Mouse (Mus musculus) heart, embryonic 13.5 days (tissue): Measurements from ENCODE around the gene Stx5a. TPM values are rescaled to one million over a fixed set of nuclear protein-coding genes. Genes with fewer than 3 reads are reported as not detected.
A peak's percentile ranks its signal among the peaks of the same experiment; 100 is the strongest.

Experiments
- ATAC-seq: fragments of 200-750 bp; cut with Nextera tagmentation; 2 replicates; pipeline ENCODE4 v1.8.0; 2017; ENCODE audit warnings: moderate TSS enrichment; ENCODE audit not compliant: insufficient number of reproducible peaks, low FRiP score, low TSS enrichment; ENCODE audit errors: extremely low read depth
- H3K27ac ChIP-seq: fragments of 300-500 bp; sonication (generic); replicated peaks from 2 replicates; pipeline ENCODE4 v1.5.1; 2015; ENCODE audit warnings: moderate library complexity, mild to moderate bottlenecking, inconsistent platforms
- H3K27me3 ChIP-seq: fragments of 300-500 bp; sonication (generic); replicated peaks from 2 replicates; pipeline ENCODE4 v1.6.1; 2015; ENCODE audit warnings: mild to moderate bottlenecking, inconsistent platforms
- H3K36me3 ChIP-seq: fragments of 300-500 bp; sonication (generic); 2 replicates; pipeline ENCODE4 v1.6.1; 2015; ENCODE audit warnings: mild to moderate bottlenecking, inconsistent platforms
- H3K4me1 ChIP-seq: fragments of 300-500 bp; sonication (generic); 2 replicates; pipeline ENCODE4 v1.6.1; 2015; ENCODE audit warnings: inconsistent platforms
- H3K4me2 ChIP-seq: fragments of 300-500 bp; sonication (generic); 2 replicates; pipeline ENCODE4 v1.6.1; 2015; ENCODE audit warnings: inconsistent platforms, mild to moderate bottlenecking, moderate library complexity
- H3K4me3 ChIP-seq: fragments of 300-500 bp; sonication (generic); 2 replicates; pipeline ENCODE4 v1.5.1; 2015; ENCODE audit warnings: moderate library complexity, mild to moderate bottlenecking, inconsistent platforms
- H3K9ac ChIP-seq: fragments of 300-500 bp; sonication (generic); 2 replicates; pipeline ENCODE4 v1.6.1; 2015; ENCODE audit warnings: inconsistent platforms, mild to moderate bottlenecking, moderate library complexity
- H3K9me3 ChIP-seq: fragments of 300-500 bp; sonication (generic); 2 replicates; pipeline ENCODE4 v1.6.1; 2016; ENCODE audit warnings: inconsistent platforms
- WGBS: fragments of 180-500 bp; shearing (Covaris S2); methylation state at CpG from one replicate; pipeline ENCODE4 v1.1.7; 2015; ENCODE audit warnings: mixed read lengths; 5-methylcytosine and 5-hydroxymethylcytosine counted together
- polyA plus RNA-seq: library from polyadenylated mRNA; unstranded; fragments of >200 nt; fragmentation: Nextera tagmentation; extraction: Ambion mirVana; gene quantifications from 2 replicates; pipeline ENCODE4 v1.2.1, GENCODE M21; 2015

The Stx5a gene
- polyA plus RNA-seq, 1 experiment from 2014 or later = 81.1 TPM

DNA sequence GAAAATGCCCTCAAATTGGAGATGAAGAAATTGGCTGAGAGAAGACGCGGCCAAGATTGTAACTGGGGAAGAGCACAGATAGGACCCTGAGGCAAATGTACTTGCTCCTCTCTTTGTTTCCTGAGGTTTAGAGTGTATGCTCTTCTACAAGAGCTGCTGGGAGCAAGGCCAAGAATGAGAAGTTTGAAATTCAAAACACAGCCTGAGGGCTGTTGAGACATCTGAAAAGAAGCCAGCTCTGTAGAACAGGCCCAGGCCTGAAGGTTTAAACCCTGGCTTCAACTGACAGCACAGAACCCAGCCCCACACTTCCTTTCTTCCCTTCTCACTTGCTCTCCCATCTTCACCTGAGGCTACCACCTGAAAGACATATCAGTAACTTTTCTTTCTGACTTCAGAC, 31.2 kb upstream of the Stx5a start:
- Histone ChIP-seq H3K4me2 (peak overlapping the region; percentile 86), H3K27ac (peak overlapping the region; percentile 29; the same call in 1 of the 2 replicates)

DNA sequence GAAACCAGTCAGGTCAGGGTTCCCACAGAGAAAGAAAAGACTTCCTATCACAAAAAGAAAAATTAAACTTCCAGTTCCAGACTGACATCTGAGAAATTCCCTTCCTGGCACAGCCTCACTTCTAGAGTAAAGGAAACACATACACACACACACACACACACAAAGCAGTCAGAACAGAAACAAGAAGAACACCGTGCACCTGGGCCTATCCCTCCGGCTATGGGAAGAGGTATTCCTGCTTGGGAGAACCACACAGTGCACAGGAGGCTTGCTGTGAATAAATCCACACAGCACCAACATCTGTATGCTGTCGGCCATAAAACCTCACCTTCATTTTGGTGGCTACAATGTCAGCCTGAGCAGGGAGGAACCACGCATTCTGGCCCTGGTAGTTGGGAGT, 29.7 kb upstream of the Stx5a start:
- Histone ChIP-seq H3K27me3 (no peaks in the 10 kb centered on the region), H3K4me1 (peaks cover 35% of the 10 kb centered on the region), H3K9ac (peak overlapping the region; percentile 96), H3K9me3 (no peaks in the 10 kb centered on the region), H3K36me3 (peaks cover 57% of the 10 kb centered on the region), H3K27ac (0 out of 2 replicates have a peak overlapping the region, but pooled peaks have one; percentile 97), H3K4me3 (peak overlapping the region; percentile 94), H3K4me2 (peak overlapping the region; percentile 86)
- ATAC-seq = no peak
- 73% methylated on average over 4 of the region's 4 CpGs for WGBS

More for the DNA sequence above, 31.2 kb upstream of the Stx5a start:
- no peaks in the 10 kb centered on the region for H3K27me3 ChIP-seq
- WGBS = 88% methylated on average over 2 of the region's 2 CpGs
- peak overlapping the region; percentile 15 for H3K9ac ChIP-seq
- ATAC-seq = no peak
- H3K4me3 ChIP-seq = peak overlapping the region; percentile 94
- peaks cover 35% of the 10 kb centered on the region for H3K4me1 ChIP-seq
- peaks cover 61% of the 10 kb centered on the region for H3K36me3 ChIP-seq
- H3K9me3 ChIP-seq = no peaks in the 10 kb centered on the region

- Histone ChIP-seq H3K4me3 (peak overlapping the region; percentile 94), H3K4me2 (peak overlapping the region; percentile 86), H3K4me1 (peaks cover 35% of the 10 kb centered on the region), H3K36me3 (peaks cover 51% of the 10 kb centered on the region), H3K9me3 (no peaks in the 10 kb centered on the region), H3K9ac (peak overlapping the region; percentile 96), H3K27ac (peak overlapping the region; percentile 97), H3K27me3 (no peaks in the 10 kb centered on the region)
- WGBS = 50% methylated on average over 10 of the region's 10 CpGs
- no peak for ATAC-seq
Measured at GRCm38 (mm10) chr19:8711949-8712869, 29.0 kb upstream of the Stx5a start.

GRCm38 (mm10) chr19:8712870-8713305, 28.3 kb upstream of the Stx5a start:
- Histone ChIP-seq H3K9ac (peak overlapping the region; percentile 96), H3K4me1 (peaks cover 35% of the 10 kb centered on the region), H3K9me3 (no peaks in the 10 kb centered on the region), H3K27ac (peak overlapping the region; percentile 97), H3K27me3 (no peaks in the 10 kb centered on the region), H3K4me2 (peak overlapping the region; percentile 86), H3K36me3 (peaks cover 45% of the 10 kb centered on the region), H3K4me3 (peak overlapping the region; percentile 94)
- under 1% methylated on average over 13 of the region's 13 CpGs for WGBS
- peak; percentile 66 for ATAC-seq

DNA sequence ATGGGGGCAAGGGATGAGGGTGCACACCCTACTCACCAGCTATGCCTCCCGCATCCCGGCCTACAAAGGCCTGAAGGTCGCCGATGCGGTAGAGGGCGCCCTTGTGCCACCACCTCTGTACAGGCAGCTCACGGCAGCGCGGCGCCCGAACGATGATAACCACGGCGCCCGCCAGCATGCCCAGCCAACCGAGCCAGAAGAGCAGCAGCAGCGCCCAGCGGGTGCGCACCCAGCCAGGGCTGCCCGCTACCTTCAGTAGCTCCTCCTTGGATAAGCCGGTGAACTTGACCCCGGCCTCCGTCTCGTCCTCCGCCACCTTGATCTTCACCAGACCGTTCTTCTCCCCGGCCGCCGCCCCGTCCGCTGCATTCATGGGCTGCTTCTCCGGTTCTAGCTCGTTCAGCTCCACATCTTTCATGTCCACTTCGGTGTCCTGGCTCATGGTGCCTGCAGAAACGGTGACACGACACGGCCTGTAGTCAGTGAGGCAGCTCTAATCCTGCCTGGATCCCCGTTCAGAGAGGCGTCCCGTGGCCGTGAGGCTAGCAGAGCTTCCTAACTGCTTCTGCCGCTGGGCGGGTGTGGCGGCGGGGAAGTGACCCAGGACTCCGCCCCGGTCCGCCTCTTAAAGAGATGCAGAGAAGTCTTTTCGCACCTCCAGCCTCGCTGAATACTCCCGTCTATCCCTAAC, 27.8 kb upstream of the Stx5a start:
- peak overlapping the region; percentile 96 for H3K9ac ChIP-seq
- H3K27ac ChIP-seq = peak overlapping the region; percentile 97
- H3K4me1 ChIP-seq = peaks cover 35% of the 10 kb centered on the region
- H3K4me3 ChIP-seq = peak overlapping the region; percentile 94
- peaks cover 39% of the 10 kb centered on the region for H3K36me3 ChIP-seq
- H3K4me2 ChIP-seq = peak overlapping the region; percentile 86
- WGBS = under 1% methylated on average over 51 of the region's 51 CpGs
- H3K27me3 ChIP-seq = no peaks in the 10 kb centered on the region
- ATAC-seq = peak; percentile 85
- no peaks in the 10 kb centered on the region for H3K9me3 ChIP-seq

DNA sequence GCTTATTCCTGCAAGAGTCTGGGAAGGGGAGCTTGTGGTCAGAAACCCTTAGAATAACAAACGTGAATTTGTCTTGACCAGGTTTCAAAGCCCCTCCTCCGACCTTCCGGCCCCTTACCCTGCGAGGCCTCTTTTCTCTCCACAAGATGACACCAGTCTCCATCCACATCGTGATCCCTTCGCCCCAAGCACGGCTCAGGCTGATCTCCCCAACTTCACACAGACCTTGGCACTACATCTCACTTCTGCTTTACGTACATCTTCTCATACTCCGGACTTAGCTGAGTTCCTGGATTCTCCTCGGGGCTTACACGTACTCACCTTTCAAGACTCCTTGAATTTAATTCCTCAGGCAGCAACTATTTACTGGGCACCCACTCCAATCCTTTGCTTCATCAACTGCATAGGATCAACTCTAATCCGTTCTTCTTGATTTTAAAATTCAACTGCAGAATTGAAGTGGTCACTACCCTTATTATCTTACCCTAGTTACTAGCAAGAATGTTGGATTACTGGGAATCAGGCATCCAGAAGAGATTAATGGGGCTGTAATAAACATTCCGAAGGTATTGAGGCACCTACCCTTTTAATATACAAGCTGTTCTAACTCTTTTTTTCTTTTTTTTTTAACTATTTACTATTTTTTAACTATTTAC, 27.1 kb upstream of the Stx5a start:
- H3K4me1 ChIP-seq = peaks cover 35% of the 10 kb centered on the region
- WGBS = 7% methylated on average over 13 of the region's 13 CpGs
- peak overlapping the region; percentile 94 for H3K4me3 ChIP-seq
- ATAC-seq = no peak
- peaks cover 32% of the 10 kb centered on the region for H3K36me3 ChIP-seq
- peak overlapping the region; percentile 96 for H3K9ac ChIP-seq
- H3K27ac ChIP-seq = peak overlapping the region; percentile 97
- no peaks in the 10 kb centered on the region for H3K27me3 ChIP-seq
- H3K4me2 ChIP-seq = peak overlapping the region; percentile 86
- no peaks in the 10 kb centered on the region for H3K9me3 ChIP-seq

DNA sequence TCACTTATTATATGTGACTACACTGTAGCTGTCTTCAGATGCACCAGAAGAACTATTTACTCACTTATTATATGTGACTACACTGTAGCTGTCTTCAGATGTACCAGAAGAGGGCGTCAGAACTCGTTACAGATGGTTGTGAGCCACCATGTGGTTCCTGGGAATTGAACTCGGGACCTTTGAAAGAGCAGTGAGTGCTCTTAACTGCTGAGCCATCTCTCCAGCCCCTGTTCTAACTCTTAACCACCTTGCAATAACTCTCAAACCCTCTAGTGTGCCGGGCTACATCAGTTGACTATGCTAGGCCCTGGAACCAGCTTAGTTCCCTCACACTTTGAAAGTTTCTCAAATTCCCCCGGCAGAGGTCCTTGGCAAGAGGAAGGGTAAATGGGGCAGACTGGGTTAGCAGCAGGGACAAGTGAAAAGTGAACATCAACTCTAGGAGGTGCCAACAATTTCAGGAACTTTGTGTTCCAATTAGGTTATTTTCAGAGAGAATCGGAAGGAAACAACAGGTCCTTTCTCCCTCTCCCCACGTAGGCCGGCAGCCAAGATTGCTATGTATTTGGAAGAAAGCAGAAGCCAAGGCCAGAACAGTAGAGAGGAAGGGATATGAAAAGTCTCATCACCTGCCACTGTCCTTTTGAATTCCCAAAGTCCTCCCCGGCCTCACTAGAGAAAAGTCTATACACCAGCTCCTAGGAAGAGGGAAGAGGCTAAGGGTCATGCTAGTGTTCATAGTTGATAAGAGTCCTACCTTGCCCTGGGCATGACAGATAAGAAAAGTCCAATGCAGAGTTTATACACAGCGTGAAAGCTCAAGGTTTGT, 26.3 kb upstream of the Stx5a start:
- H3K4me3 ChIP-seq = peak overlapping the region; percentile 94; the same call in 1 of the 2 replicates
- no peak for ATAC-seq
- WGBS = 66% methylated on average over 10 of the region's 10 CpGs

DNA sequence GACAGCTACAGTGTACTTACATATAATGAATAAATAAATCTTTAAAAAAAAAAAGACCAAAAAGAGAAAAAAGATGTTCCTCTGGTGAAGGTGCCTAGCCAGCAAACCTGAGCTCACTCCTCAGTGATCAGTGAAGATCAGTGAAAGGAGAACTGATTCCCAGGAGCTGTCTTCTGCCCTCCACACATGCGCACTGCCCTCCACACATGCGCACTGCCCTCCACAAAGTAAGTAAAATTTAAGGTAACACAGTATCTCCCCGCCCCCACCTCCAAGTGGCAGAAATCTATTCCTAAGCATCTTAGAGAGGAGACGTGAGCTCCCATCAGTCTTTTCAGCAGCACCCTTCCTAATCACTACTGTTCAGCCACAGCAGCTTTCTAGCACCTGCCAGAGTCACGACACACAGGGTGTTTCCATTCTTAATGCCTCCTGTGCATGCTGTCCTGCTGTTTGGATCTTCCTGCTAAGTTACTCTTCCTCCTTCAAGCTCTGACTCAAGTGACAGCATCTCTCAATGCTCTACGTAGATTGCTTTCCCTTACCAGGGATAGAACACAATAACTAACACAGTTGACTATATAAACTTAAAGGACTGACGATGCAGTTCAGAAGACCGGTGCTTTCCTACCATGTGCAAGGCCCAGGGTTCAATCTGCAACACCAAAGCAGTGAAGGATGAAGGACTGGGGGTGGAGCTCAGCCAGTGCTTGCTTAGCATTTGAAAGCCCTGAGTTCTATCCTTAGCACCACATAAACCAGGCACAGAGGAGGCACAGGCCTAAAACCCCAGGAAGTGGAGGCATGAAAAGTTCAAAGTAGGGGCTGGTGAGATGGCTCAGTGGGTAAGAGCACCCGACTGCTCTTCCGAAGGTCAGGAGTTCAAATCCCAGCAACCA, 25.1 kb upstream of the Stx5a start:
- Histone ChIP-seq H3K36me3 (peaks cover 12% of the 10 kb centered on the region), H3K27ac (peak overlapping the region; percentile 36; the same call in 1 of the 2 replicates), H3K27me3 (no peaks in the 10 kb centered on the region), H3K4me1 (peaks cover 23% of the 10 kb centered on the region), H3K9me3 (no peaks in the 10 kb centered on the region), H3K4me2 (peak overlapping the region; percentile 25), H3K4me3 (peak overlapping the region; percentile 8; the same call in 1 of the 2 replicates), H3K9ac (0 out of 2 replicates have a peak overlapping the region, but pooled peaks have one; percentile 19)
- ATAC-seq = no peak
- WGBS = 67% methylated on average over 10 of the region's 10 CpGs

More for the DNA sequence above, 26.3 kb upstream of the Stx5a start:
- H3K36me3 ChIP-seq = peaks cover 25% of the 10 kb centered on the region
- H3K9me3 ChIP-seq = no peaks in the 10 kb centered on the region
- H3K9ac ChIP-seq = peak overlapping the region; percentile 24; the same call in 1 of the 2 replicates
- peaks cover 35% of the 10 kb centered on the region for H3K4me1 ChIP-seq
- peak overlapping the region; percentile 62 for H3K27ac ChIP-seq
- H3K27me3 ChIP-seq = no peaks in the 10 kb centered on the region
- H3K4me2 ChIP-seq = peak overlapping the region; percentile 86

DNA sequence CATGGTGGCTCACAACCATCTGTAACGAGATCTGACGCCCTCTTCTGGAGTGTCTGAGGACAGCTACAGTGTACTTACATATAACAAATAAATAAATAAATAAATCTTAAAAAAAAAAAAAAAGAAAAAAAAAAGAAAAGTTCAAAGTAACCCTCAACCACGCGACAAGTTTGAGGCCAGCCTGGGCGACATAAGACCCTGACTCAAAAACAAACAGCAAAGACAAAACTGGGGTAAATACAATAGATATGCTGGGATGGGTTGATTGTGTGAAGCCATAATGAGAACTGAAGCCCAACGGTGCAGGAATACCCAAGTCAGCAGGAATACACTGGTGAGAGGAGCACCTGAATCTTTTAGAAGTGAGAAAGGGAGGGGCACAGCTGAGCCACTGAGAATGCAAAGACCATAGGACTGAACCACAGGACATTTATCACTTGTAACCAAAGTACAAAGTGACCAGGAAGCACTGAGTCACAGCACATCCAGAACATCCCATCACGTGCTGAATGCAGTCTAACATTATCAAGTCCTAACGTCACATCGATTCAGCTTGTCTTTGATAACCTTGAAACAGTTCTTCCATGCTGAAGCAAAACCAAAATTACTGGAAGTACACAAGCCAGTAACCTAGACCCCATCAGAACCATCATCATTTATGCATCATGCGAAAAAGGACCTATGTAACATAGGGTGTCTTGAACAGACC, 24.3 kb upstream of the Stx5a start:
- 72% methylated on average over 8 of the region's 10 CpGs for WGBS
- H3K36me3 ChIP-seq = peaks cover 4% of the 10 kb centered on the region; the same call in 1 of the 2 replicates
- no peaks in the 10 kb centered on the region for H3K9me3 ChIP-seq
- H3K27me3 ChIP-seq = no peaks in the 10 kb centered on the region
- H3K27ac ChIP-seq = no peak overlapping the region
- no peak overlapping the region for H3K9ac ChIP-seq
- no peak for ATAC-seq
- peaks cover 21% of the 10 kb centered on the region for H3K4me1 ChIP-seq
- no peak overlapping the region for H3K4me3 ChIP-seq
- H3K4me2 ChIP-seq = no peak overlapping the region
